Mouse (Mus musculus): ENCODE data around the gene Rab1a. TPM values are rescaled to one million over a fixed set of nuclear protein-coding genes. Genes with fewer than 3 reads are reported as not detected.

Gene Rab1a
- polyA plus RNA-seq, 1 experiment from 2014 or later, result 249 TPM

DNA sequence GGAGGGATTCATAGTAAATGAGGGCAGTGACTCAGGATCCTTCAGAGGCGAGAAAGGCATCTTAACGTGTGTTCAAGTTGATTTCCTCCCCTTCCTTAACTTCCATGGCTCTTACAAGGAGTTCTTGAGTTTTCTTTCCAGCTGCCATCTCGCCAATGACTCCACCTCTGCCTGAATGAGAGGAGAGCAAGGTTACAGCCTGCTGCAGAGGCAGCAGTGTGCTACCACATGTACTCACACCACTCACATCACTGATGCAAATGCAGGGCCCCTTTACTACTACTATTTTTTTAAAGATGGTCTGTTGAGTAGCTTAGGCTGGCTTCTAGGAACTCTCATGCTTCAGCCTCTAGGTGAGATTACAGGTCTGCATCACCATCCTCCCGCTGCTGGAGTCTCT, 28.1 kb downstream of the Rab1a start:
- ATAC-seq (ENCODE audit: low read depth), result no peak
- WGBS, result 81% methylated on average over 4 of the region's 4 CpGs

DNA sequence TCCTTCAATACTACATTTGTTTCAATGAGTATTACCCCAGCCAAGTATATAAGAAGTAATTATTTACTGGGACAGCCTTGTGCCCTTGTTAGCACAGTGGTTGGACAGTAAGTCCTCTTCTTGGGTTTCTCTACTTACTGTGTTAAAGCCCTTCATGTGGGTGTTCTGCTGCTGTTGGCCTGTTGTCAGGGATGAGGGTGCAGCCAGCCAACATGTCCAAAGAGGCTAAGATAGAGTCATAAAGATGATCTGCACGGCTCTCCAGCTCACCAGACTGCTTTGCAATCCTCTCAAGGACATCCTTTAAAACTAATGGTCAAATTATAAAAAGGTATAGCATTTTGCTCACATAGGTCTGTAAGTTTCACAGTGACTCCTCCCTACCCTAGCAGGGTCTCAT, 29.1 kb downstream of the Rab1a start:
- Histone ChIP-seq H3K4me1 (ENCODE audit: control insufficient read depth, insufficient read depth, low read length) (no peaks in the 10 kb centered on the region), H3K27ac (replicated peaks; ENCODE audit: low read depth, low read length) (no peak overlapping the region; the same call in 1 of the 2 replicates), H3K4me3 (ENCODE audit: low read depth, low read length) (no peak overlapping the region), H3K9me3 (ENCODE audit: control insufficient read depth, low read length) (no peaks in the 10 kb centered on the region), H3K36me3 (ENCODE audit: control insufficient read depth, insufficient read depth, low read length) (peaks cover 88% of the 10 kb centered on the region), H3K4me2 (ENCODE audit: low read depth, low read length) (no peak overlapping the region), H3K27me3 (replicated peaks; ENCODE audit: control insufficient read depth, insufficient read depth, low read length) (no peaks in the 10 kb centered on the region), H3K9ac (ENCODE audit: low read depth, low read length) (no peak overlapping the region)
- ATAC-seq (ENCODE audit: low read depth) (no peak), DNase-seq (ENCODE audit: low spot score) (no peak)
- WGBS, result 87% methylated on average over 1 of the region's 1 CpGs

More for the DNA sequence above, 28.1 kb downstream of the Rab1a start:
- H3K9me3 ChIP-seq (ENCODE audit: control insufficient read depth, low read length), result no peaks in the 10 kb centered on the region
- H3K9ac ChIP-seq (ENCODE audit: low read depth, low read length), result no peak overlapping the region
- no peak overlapping the region for H3K4me2 ChIP-seq (ENCODE audit: low read depth, low read length)
- no peaks in the 10 kb centered on the region for H3K27me3 ChIP-seq (replicated peaks; ENCODE audit: control insufficient read depth, insufficient read depth, low read length)
- no peak overlapping the region for H3K4me3 ChIP-seq (ENCODE audit: low read depth, low read length)
- H3K27ac ChIP-seq (replicated peaks; ENCODE audit: low read depth, low read length), result no peak overlapping the region
- no peak for DNase-seq (ENCODE audit: low spot score)
- H3K4me1 ChIP-seq (ENCODE audit: control insufficient read depth, insufficient read depth, low read length), result no peaks in the 10 kb centered on the region
- H3K36me3 ChIP-seq (ENCODE audit: control insufficient read depth, insufficient read depth, low read length), result peaks cover 88% of the 10 kb centered on the region

- H3K27ac ChIP-seq (replicated peaks; ENCODE audit: low read depth, low read length), result peak overlapping the region; percentile 56
- H3K9ac ChIP-seq (ENCODE audit: low read depth, low read length), result no peak overlapping the region
- no peaks in the 10 kb centered on the region for H3K27me3 ChIP-seq (replicated peaks; ENCODE audit: control insufficient read depth, insufficient read depth, low read length)
- WGBS, result 57% methylated on average over 8 of the region's 8 CpGs
- no peak overlapping the region for H3K4me3 ChIP-seq (ENCODE audit: low read depth, low read length)
- H3K9me3 ChIP-seq (ENCODE audit: control insufficient read depth, low read length), result no peaks in the 10 kb centered on the region
- peak; percentile 41 for ATAC-seq (ENCODE audit: low read depth)
- peak; percentile 68 for DNase-seq (ENCODE audit: low spot score)
- H3K36me3 ChIP-seq (ENCODE audit: control insufficient read depth, insufficient read depth, low read length), result peaks cover 88% of the 10 kb centered on the region
- H3K4me1 ChIP-seq (ENCODE audit: control insufficient read depth, insufficient read depth, low read length), result no peaks in the 10 kb centered on the region
- H3K4me2 ChIP-seq (ENCODE audit: low read depth, low read length), result no peak overlapping the region
Observed at GRCm38 (mm10) chr11:20231128-20231878, 30.1 kb downstream of the Rab1a start.

DNA sequence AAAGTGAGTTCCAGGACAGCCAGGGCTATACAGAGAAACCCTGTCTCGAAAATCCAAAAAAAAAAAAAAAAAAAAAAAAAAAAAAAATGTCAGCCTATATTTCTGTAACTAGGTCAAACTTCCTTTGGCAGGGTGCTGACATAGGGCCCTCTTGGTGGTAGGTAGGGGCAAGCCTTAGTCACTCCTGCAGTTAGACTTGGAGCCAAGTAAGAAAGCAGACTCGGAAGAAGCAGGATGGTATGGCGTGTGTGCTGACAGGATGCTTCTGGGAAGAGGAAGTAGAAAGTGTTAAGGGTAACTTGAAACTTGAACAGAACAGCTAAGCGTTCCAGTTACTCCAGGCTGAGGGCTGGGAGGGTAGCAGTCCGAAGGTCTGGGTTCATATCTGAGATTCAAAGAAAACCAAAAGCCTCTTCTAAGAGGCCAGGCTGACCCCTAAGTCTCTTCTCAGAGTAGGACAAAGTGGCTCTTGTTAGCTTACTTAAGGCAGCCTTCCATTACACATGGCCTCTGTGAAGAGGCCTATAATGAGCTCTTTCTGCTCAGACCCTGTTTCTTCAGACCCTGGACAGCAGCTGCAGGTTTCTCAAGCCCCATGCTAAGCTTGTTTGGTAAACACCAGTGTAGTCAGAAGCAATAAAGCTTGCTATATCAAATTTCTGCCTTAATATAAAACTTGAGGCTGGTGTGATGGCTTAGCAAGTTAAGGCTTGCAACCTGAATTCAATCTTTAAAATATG, 31.0 kb downstream of the Rab1a start:
- Histone ChIP-seq H3K27me3 (replicated peaks; ENCODE audit: control insufficient read depth, insufficient read depth, low read length) (no peaks in the 10 kb centered on the region), H3K4me3 (ENCODE audit: low read depth, low read length) (no peak overlapping the region), H3K4me2 (ENCODE audit: low read depth, low read length) (no peak overlapping the region), H3K9ac (ENCODE audit: low read depth, low read length) (no peak overlapping the region), H3K4me1 (ENCODE audit: control insufficient read depth, insufficient read depth, low read length) (no peaks in the 10 kb centered on the region), H3K9me3 (ENCODE audit: control insufficient read depth, low read length) (no peaks in the 10 kb centered on the region), H3K36me3 (ENCODE audit: control insufficient read depth, insufficient read depth, low read length) (peaks cover 92% of the 10 kb centered on the region), H3K27ac (replicated peaks; ENCODE audit: low read depth, low read length) (peak overlapping the region; percentile 11; the same call in 1 of the 2 replicates)
- 57% methylated on average over 4 of the region's 5 CpGs for WGBS
- ATAC-seq (ENCODE audit: low read depth) (no peak), DNase-seq (ENCODE audit: low spot score) (peak; percentile 42)

DNA sequence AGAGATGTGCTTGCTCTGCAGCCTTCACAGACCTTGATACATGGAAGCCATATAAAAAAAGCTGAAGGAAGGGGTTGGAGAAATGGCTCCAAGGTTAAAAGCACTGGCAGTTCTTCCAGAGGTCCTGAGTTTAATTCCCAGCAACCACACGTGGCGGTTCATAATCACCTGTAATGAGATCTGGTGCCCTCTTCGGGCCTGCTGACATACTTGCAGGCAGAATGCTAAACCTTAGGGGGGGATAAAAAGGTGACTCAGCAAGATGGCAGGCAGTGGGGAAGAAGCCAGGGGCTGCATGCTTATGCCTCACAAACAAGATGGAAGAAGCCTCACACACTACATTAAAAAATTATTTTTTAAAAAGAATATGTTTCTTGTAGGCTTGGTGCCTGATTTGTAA, 33.0 kb downstream of the Rab1a start:
- DNase-seq (ENCODE audit: low spot score) (no peak), ATAC-seq (ENCODE audit: low read depth) (no peak)
- Histone ChIP-seq H3K27ac (replicated peaks; ENCODE audit: low read depth, low read length) (no peak overlapping the region), H3K36me3 (ENCODE audit: control insufficient read depth, insufficient read depth, low read length) (peaks cover 93% of the 10 kb centered on the region), H3K4me1 (ENCODE audit: control insufficient read depth, insufficient read depth, low read length) (no peaks in the 10 kb centered on the region), H3K4me2 (ENCODE audit: low read depth, low read length) (no peak overlapping the region), H3K4me3 (ENCODE audit: low read depth, low read length) (no peak overlapping the region), H3K9ac (ENCODE audit: low read depth, low read length) (no peak overlapping the region), H3K27me3 (replicated peaks; ENCODE audit: control insufficient read depth, insufficient read depth, low read length) (no peaks in the 10 kb centered on the region), H3K9me3 (ENCODE audit: control insufficient read depth, low read length) (no peaks in the 10 kb centered on the region)
- 49% methylated on average over 3 of the region's 3 CpGs for WGBS

DNA sequence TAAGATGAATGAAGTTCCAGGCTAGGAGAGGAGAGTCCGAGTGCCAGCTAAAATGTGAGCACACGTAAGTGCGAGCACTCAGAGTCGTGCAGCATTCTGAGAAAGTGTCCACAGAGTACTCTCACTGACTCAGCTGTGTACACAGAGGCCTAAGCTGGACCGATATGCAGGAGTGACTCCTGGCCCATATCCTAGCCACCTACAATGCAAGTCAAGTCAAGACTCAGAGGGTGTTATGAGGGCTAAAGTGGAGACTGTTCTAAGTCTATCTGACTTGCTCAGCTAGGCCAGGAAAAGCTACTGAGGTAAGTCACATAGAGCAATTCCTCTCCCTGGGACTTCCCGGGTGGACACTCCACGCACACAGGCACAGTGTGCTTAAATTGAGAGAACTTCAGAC, 35.8 kb downstream of the Rab1a start:
- H3K36me3 ChIP-seq (ENCODE audit: control insufficient read depth, insufficient read depth, low read length), result peaks cover 89% of the 10 kb centered on the region
- no peak overlapping the region for H3K9ac ChIP-seq (ENCODE audit: low read depth, low read length)
- no peaks in the 10 kb centered on the region for H3K9me3 ChIP-seq (ENCODE audit: control insufficient read depth, low read length)
- no peak for ATAC-seq (ENCODE audit: low read depth)
- H3K4me1 ChIP-seq (ENCODE audit: control insufficient read depth, insufficient read depth, low read length), result no peaks in the 10 kb centered on the region
- 96% methylated on average over 7 of the region's 7 CpGs for WGBS
- no peak overlapping the region for H3K27ac ChIP-seq (replicated peaks; ENCODE audit: low read depth, low read length)
- H3K27me3 ChIP-seq (replicated peaks; ENCODE audit: control insufficient read depth, insufficient read depth, low read length), result no peaks in the 10 kb centered on the region
- no peak for DNase-seq (ENCODE audit: low spot score)
- H3K4me3 ChIP-seq (ENCODE audit: low read depth, low read length), result no peak overlapping the region
- no peak overlapping the region for H3K4me2 ChIP-seq (ENCODE audit: low read depth, low read length)

DNA sequence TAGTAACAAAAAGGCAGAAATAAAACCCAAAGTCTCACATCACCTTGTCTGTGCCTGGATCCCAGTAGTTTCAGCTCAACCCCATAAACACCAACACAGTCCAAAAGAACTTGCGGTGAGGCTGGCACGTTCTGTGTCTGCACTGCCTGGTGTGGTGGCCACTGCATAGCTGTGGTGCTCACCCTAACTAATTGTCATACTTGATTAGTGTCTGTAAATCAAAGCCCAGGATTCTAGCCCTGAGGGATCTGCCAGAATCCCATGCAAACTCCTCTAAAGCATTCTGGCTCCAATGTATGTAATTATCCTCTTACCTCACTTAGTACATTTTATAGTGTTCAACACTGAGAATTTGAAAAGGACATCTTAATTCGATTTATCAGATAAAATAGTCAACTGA, 36.7 kb downstream of the Rab1a start:
- WGBS, result 76% methylated on average over 3 of the region's 3 CpGs

DNA sequence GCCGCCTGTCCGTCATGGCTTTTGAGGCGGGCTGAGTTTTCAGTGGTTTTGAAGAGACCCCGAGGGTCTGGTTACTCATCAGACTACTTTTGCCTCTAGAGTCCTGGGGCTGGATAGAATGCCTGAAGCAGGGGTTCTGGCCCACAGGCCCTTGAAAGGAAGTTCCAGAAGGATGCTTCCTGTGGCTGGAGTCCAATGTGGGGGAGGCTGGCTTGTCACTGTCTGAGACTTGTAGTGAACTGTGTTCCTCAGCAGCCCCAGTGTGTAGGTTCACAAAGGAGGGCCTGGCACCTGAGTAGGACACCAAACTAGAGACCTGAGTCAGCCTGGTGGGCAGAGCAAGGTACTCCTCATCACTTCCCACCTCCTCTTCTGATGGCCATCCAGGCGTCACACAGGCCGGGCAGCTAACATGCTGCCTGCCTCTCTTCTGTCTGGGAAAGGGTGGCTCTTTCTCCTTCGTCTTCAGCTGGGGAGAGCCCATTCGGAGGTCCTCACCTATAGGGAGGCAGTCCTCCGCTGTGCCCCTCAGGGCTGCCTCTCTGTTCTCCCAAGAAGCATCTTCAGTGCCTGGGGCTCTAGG, 38.1 kb downstream of the Rab1a start:
- no peaks in the 10 kb centered on the region for H3K27me3 ChIP-seq (replicated peaks; ENCODE audit: control insufficient read depth, insufficient read depth, low read length)
- H3K9me3 ChIP-seq (ENCODE audit: control insufficient read depth, low read length), result no peaks in the 10 kb centered on the region
- DNase-seq (ENCODE audit: low spot score), result no peak
- no peak overlapping the region for H3K9ac ChIP-seq (ENCODE audit: low read depth, low read length)
- peaks cover 12% of the 10 kb centered on the region for H3K4me1 ChIP-seq (ENCODE audit: control insufficient read depth, insufficient read depth, low read length)
- H3K27ac ChIP-seq (replicated peaks; ENCODE audit: low read depth, low read length), result no peak overlapping the region
- no peak overlapping the region for H3K4me2 ChIP-seq (ENCODE audit: low read depth, low read length)
- H3K4me3 ChIP-seq (ENCODE audit: low read depth, low read length), result no peak overlapping the region
- WGBS, result 90% methylated on average over 9 of the region's 9 CpGs
- no peak for ATAC-seq (ENCODE audit: low read depth)
- peaks cover 78% of the 10 kb centered on the region for H3K36me3 ChIP-seq (ENCODE audit: control insufficient read depth, insufficient read depth, low read length)

More for the DNA sequence above, 36.7 kb downstream of the Rab1a start:
- Histone ChIP-seq H3K4me1 (ENCODE audit: control insufficient read depth, insufficient read depth, low read length) (no peaks in the 10 kb centered on the region), H3K9me3 (ENCODE audit: control insufficient read depth, low read length) (no peaks in the 10 kb centered on the region), H3K36me3 (ENCODE audit: control insufficient read depth, insufficient read depth, low read length) (peaks cover 85% of the 10 kb centered on the region), H3K27ac (replicated peaks; ENCODE audit: low read depth, low read length) (no peak overlapping the region), H3K27me3 (replicated peaks; ENCODE audit: control insufficient read depth, insufficient read depth, low read length) (no peaks in the 10 kb centered on the region), H3K4me2 (ENCODE audit: low read depth, low read length) (no peak overlapping the region), H3K9ac (ENCODE audit: low read depth, low read length) (no peak overlapping the region), H3K4me3 (ENCODE audit: low read depth, low read length) (no peak overlapping the region)
- DNase-seq (ENCODE audit: low spot score) (no peak), ATAC-seq (ENCODE audit: low read depth) (no peak)

All from embryonic facial prominence, embryonic 14.5 days (tissue).